In genomic region chr6:48197696-48198378, GRCm38 (mm10) we compare ENCODE assay signal across 28 mouse cellular contexts.
DNase-seq lines count a peak whose midpoint lies in the region; ATAC-seq lines count a peak whose summit lies in the region.
"Had no signal": no experiment of that assay in that cellular context is flagged by ENCODE, and none has a peak within 500 bp of the region (broad histone marks: within the 10 kb centered on the region; RNA-seq: fewer than 3 reads in every experiment).

No protein-coding gene starts in this region.

- no peak for ATAC-seq in hindbrain, embryonic 14.5 days (ENCODE audit: low FRiP score)
- peak; percentile 62; the same call in 1 of the 2 replicates for ATAC-seq in midbrain, embryonic 12.5 days (ENCODE audit: low FRiP score, low read depth)
- ATAC-seq in midbrain, embryonic 15.5 days (replicated peaks): no peak
- ATAC-seq: forebrain, embryonic 14.5 days; forebrain, postnatal 0 days; intestine, postnatal 0 days; Patski had no signal

- WGBS in hindbrain, embryonic 10.5 days: 63% methylated on average over 4 of the region's 4 CpGs
- 49% methylated on average over 4 of the region's 4 CpGs for WGBS in hindbrain, embryonic 14.5 days
- 69% methylated on average over 4 of the region's 4 CpGs for WGBS in midbrain, embryonic 12.5 days
- WGBS in midbrain, embryonic 15.5 days: 57% methylated on average over 4 of the region's 4 CpGs

- H3K4me2 ChIP-seq in hindbrain, embryonic 14.5 days (replicated peaks): no peak overlapping the region
- no peak overlapping the region for H3K4me2 ChIP-seq in midbrain, embryonic 12.5 days (replicated peaks)
- no peak overlapping the region for H3K4me2 ChIP-seq in midbrain, embryonic 15.5 days
- H3K4me2 ChIP-seq: embryonic facial prominence, embryonic 12.5 days; embryonic facial prominence, embryonic 15.5 days; heart, embryonic 13.5 days had no signal

- DNase-seq in hindbrain, embryonic 10.5 days (ENCODE audit: low spot score): no peak
- DNase-seq in hindbrain, embryonic 14.5 days (ENCODE audit: low spot score): no peak
- DNase-seq in brain, adult 2 months (ENCODE audit: low read depth, low spot score): peak; percentile 32
- peak; percentile 28 for DNase-seq in mesoderm, embryonic 11.5 days (ENCODE audit: low read depth, low spot score)
- no peak for DNase-seq in layer of hippocampus, adult 18-20 months (ENCODE audit: low spot score in 2 of 2)
- DNase-seq in heart, adult 8-10 months (ENCODE audit: low spot score): no peak
- DNase-seq: adrenal gland, postnatal 14 days; B cell, adult 2 months; cerebellum, adult 11-12 months; cerebellum, adult 8-10 months; cerebellum, postnatal 10 days; cerebellum, postnatal 36 days; forebrain, postnatal 0 days; gastrocnemius, adult 2 months; gastrocnemius, postnatal 14 days; heart, adult 18-20 months; heart, postnatal 14 days; heart, postnatal 4 days had no signal

- peaks cover 13% of the 10 kb centered on the region for H3K4me1 ChIP-seq in hindbrain, embryonic 10.5 days (replicated peaks)
- H3K4me1 ChIP-seq in hindbrain, embryonic 14.5 days (replicated peaks; ENCODE audit: control insufficient read depth, insufficient read depth, low read length): no peaks in the 10 kb centered on the region
- peaks cover 4% of the 10 kb centered on the region; the same call in 1 of the 2 replicates for H3K4me1 ChIP-seq in midbrain, embryonic 12.5 days
- no peaks in the 10 kb centered on the region for H3K4me1 ChIP-seq in midbrain, embryonic 15.5 days
- H3K4me1 ChIP-seq: embryonic facial prominence, embryonic 12.5 days; embryonic facial prominence, embryonic 15.5 days; heart, embryonic 10.5 days; heart, embryonic 13.5 days had no signal

- no peaks in the 10 kb centered on the region for H3K9me3 ChIP-seq in hindbrain, embryonic 10.5 days
- H3K9me3 ChIP-seq in hindbrain, embryonic 14.5 days (ENCODE audit: control insufficient read depth, low read length): no peaks in the 10 kb centered on the region
- H3K9me3 ChIP-seq in midbrain, embryonic 12.5 days: no peaks in the 10 kb centered on the region
- no peaks in the 10 kb centered on the region for H3K9me3 ChIP-seq in midbrain, embryonic 15.5 days
- H3K9me3 ChIP-seq: embryonic facial prominence, embryonic 12.5 days; embryonic facial prominence, embryonic 15.5 days; G1E; heart, embryonic 10.5 days; heart, embryonic 13.5 days had no signal

- H3K36me3 ChIP-seq in hindbrain, embryonic 10.5 days: no peaks in the 10 kb centered on the region
- no peaks in the 10 kb centered on the region for H3K36me3 ChIP-seq in hindbrain, embryonic 14.5 days (replicated peaks; ENCODE audit: control insufficient read depth, insufficient read depth)
- H3K36me3 ChIP-seq in midbrain, embryonic 12.5 days: no peaks in the 10 kb centered on the region
- no peaks in the 10 kb centered on the region for H3K36me3 ChIP-seq in midbrain, embryonic 15.5 days (replicated peaks)
- H3K36me3 ChIP-seq: embryonic facial prominence, embryonic 12.5 days; embryonic facial prominence, embryonic 15.5 days; G1E; heart, embryonic 10.5 days; heart, embryonic 13.5 days had no signal

- no peak overlapping the region for H3K9ac ChIP-seq in hindbrain, embryonic 14.5 days
- H3K9ac ChIP-seq in midbrain, embryonic 12.5 days (replicated peaks): no peak overlapping the region
- no peak overlapping the region for H3K9ac ChIP-seq in midbrain, embryonic 15.5 days
- H3K9ac ChIP-seq: embryonic facial prominence, embryonic 12.5 days; embryonic facial prominence, embryonic 15.5 days; forebrain, postnatal 0 days; heart, embryonic 13.5 days had no signal

- no peaks in the 10 kb centered on the region for H3K27me3 ChIP-seq in hindbrain, embryonic 10.5 days (ENCODE audit: insufficient read depth, poor library complexity, severe bottlenecking)
- H3K27me3 ChIP-seq in hindbrain, embryonic 14.5 days (ENCODE audit: control insufficient read depth, insufficient read depth, low read length): no peaks in the 10 kb centered on the region
- H3K27me3 ChIP-seq in midbrain, embryonic 12.5 days: no peaks in the 10 kb centered on the region
- no peaks in the 10 kb centered on the region for H3K27me3 ChIP-seq in midbrain, embryonic 15.5 days (replicated peaks)
- H3K27me3 ChIP-seq: embryonic facial prominence, embryonic 12.5 days; embryonic facial prominence, embryonic 15.5 days had no signal

- no peak overlapping the region for H3K4me3 ChIP-seq in hindbrain, embryonic 10.5 days
- no peak overlapping the region for H3K4me3 ChIP-seq in hindbrain, embryonic 14.5 days (replicated peaks; ENCODE audit: low read length)
- no peak overlapping the region for H3K4me3 ChIP-seq in midbrain, embryonic 12.5 days
- H3K4me3 ChIP-seq in midbrain, embryonic 15.5 days: no peak overlapping the region
- H3K4me3 ChIP-seq: embryonic facial prominence, embryonic 12.5 days; embryonic facial prominence, embryonic 15.5 days; gastrocnemius, adult 2 months; heart, embryonic 10.5 days; heart, embryonic 13.5 days had no signal

- H3K27ac ChIP-seq in hindbrain, embryonic 10.5 days: 0 out of 2 replicates have a peak overlapping the region, but pooled peaks have one; percentile 64
- H3K27ac ChIP-seq in hindbrain, embryonic 14.5 days: no peak overlapping the region
- H3K27ac ChIP-seq in midbrain, embryonic 12.5 days (replicated peaks): no peak overlapping the region
- no peak overlapping the region for H3K27ac ChIP-seq in midbrain, embryonic 15.5 days
- H3K27ac ChIP-seq: embryonic facial prominence, embryonic 12.5 days; embryonic facial prominence, embryonic 15.5 days; gastrocnemius, adult 2 months; heart, embryonic 10.5 days; heart, embryonic 13.5 days had no signal

Comparison
In these comparisons a context has a peak if more than half of its experiments do, and no peak if none do; other contexts are left out.
1. DNase-seq: peak in brain, adult 2 months (single experiment) and mesoderm, embryonic 11.5 days (single experiment); none in hindbrain, embryonic 10.5 days (single experiment), hindbrain, embryonic 14.5 days (single experiment), layer of hippocampus, adult 18-20 months (0 of 2) and heart, adult 8-10 months (single experiment).